Mouse (Mus musculus) liver, postnatal 0 days (tissue): Measurements from ENCODE around the gene Cldn16. TPM values are rescaled to one million over a fixed set of nuclear protein-coding genes. Genes with fewer than 3 reads are reported as not detected.

Source experiments
- ATAC-seq: fragments of 200-750 bp; cut with Nextera tagmentation; 2 replicates; pipeline ENCODE4 v1.8.0; 2017; ENCODE audit warnings: mild to moderate bottlenecking, moderate library complexity
- DNase-seq: peaks from one replicate; pipeline ENCODE4 v3.0.0-alpha.2; 2016
- H3K27ac ChIP-seq: fragments of 300-500 bp; sonication (generic); 2 replicates; pipeline ENCODE4 v1.5.1; 2014; ENCODE audit warnings: antibody characterized with exemption, moderate library complexity, mild to moderate bottlenecking, low read depth
- H3K27me3 ChIP-seq: fragments of 300-500 bp; sonication (generic); 2 replicates; pipeline ENCODE4 v1.6.1; 2014; ENCODE audit warnings: low read length, control low read depth, mixed read lengths; ENCODE audit not compliant: insufficient read depth
- H3K36me3 ChIP-seq: fragments of 300-500 bp; sonication (generic); replicated peaks from 2 replicates; pipeline ENCODE4 v1.6.1; 2014; ENCODE audit warnings: mild to moderate bottlenecking, control low read depth, low read length, moderate library complexity, mixed read lengths; ENCODE audit not compliant: insufficient read depth
- H3K4me1 ChIP-seq: fragments of 300-500 bp; sonication (generic); 2 replicates; pipeline ENCODE4 v1.6.1; 2014; ENCODE audit warnings: antibody characterized with exemption, mild to moderate bottlenecking, control low read depth; ENCODE audit not compliant: insufficient read depth
- H3K4me2 ChIP-seq: fragments of 300-500 bp; sonication (generic); 2 replicates; pipeline ENCODE4 v1.6.1; 2014; ENCODE audit warnings: low read depth, mild to moderate bottlenecking, low read length, moderate library complexity, mixed read lengths
- H3K4me3 ChIP-seq: fragments of 300-500 bp; sonication (generic); 2 replicates; pipeline ENCODE4 v1.5.1; 2014; ENCODE audit warnings: low read depth, low read length
- H3K9ac ChIP-seq: fragments of 300-500 bp; sonication (generic); replicated peaks from 2 replicates; pipeline ENCODE4 v1.6.1; 2014; ENCODE audit warnings: mild to moderate bottlenecking, moderate library complexity
- H3K9me3 ChIP-seq: fragments of 300-500 bp; sonication (generic); 2 replicates; pipeline ENCODE4 v1.6.1; 2016; ENCODE audit warnings: mild to moderate bottlenecking, control low read depth, low read length, mixed read lengths
- CTCF ChIP-seq: sonication (generic); IDR thresholded peaks from 2 replicates; pipeline ENCODE4 v1.5.1; 2016; ENCODE audit warnings: antibody characterized with exemption, low read depth
- EP300 ChIP-seq: IDR thresholded peaks from 2 replicates; pipeline ENCODE4 v1.6.1; 2016; ENCODE audit warnings: antibody characterized with exemption, low read depth, mild to moderate bottlenecking
- WGBS: fragments of 180-500 bp; shearing (Covaris S2); extraction: QIAGEN DNeasy Blood & Tissue Kit; methylation state at CpG from one replicate; pipeline ENCODE4 v1.1.7; 2014; ENCODE audit not compliant: insufficient replicate concordance; 5-methylcytosine and 5-hydroxymethylcytosine counted together
- polyA plus RNA-seq: library from polyadenylated mRNA; unstranded; fragments of >200 nt; fragmentation: Nextera tagmentation; extraction: Ambion mirVana; gene quantifications from 2 replicates; pipeline ENCODE4 v1.2.1, GENCODE M21; 2015

Gene Cldn16
- polyA plus RNA-seq, 1 experiment from 2014 or later = not detected

DNA sequence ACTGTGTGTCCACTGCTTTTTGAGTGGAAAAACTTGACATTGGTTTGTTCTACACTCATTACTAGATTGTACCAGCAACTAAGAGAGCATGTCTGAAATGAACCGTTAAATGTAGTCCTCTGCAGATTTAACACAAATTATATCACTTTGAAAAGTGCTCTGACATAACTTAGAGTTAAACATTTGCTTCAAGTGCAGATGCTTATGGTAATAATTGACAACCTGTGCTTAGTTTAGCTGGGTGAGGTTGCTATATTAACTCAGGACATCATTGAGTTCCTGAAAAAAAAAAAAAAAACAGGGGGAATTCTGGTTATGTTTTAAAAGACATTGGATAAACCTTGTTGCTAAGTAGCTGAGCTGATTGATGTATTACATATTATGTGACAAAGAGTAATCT, 67.5 kb downstream of the Cldn16 start:
- no peaks in the 10 kb centered on the region for H3K36me3 ChIP-seq
- no peaks in the 10 kb centered on the region for H3K9me3 ChIP-seq
- TF ChIP-seq CTCF = no peak
- no peak for TF ChIP-seq EP300
- no peak for ATAC-seq
- H3K4me1 ChIP-seq = no peaks in the 10 kb centered on the region
- H3K9ac ChIP-seq = no peak overlapping the region
- no peak overlapping the region for H3K4me3 ChIP-seq
- H3K27me3 ChIP-seq = no peaks in the 10 kb centered on the region
- WGBS = 65% methylated on average over 1 of the region's 1 CpGs
- H3K27ac ChIP-seq = no peak overlapping the region
- H3K4me2 ChIP-seq = no peak overlapping the region
- no peak for DNase-seq

DNA sequence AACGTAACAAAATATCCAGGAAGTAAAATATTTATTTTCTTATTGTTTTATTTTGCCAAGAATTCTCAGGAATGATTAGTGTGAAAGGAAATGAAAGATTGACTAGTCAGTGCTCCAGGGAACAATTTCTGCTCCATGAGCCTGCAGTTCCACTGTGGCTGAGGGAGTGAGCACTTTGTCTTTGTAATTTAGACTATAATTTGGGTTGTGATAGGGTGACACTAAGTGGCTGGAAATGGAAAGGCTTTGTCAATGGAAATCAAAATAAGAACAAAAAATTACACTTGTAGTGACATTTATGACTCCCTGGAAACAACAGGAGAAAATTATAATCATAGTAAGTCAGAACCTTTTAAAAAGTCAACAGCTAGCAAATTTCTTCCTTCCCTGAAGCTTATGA, 69.4 kb downstream of the Cldn16 start:
- DNase-seq (no peak), ATAC-seq (no peak)
- H3K27me3 ChIP-seq = no peaks in the 10 kb centered on the region
- H3K9me3 ChIP-seq = no peaks in the 10 kb centered on the region
- H3K27ac ChIP-seq = no peak overlapping the region
- TF ChIP-seq CTCF = no peak
- TF ChIP-seq EP300 = no peak
- WGBS = 86% methylated on average over 1 of the region's 1 CpGs
- no peak overlapping the region for H3K4me3 ChIP-seq
- H3K4me1 ChIP-seq = no peaks in the 10 kb centered on the region
- no peak overlapping the region for H3K4me2 ChIP-seq
- H3K9ac ChIP-seq = no peak overlapping the region
- H3K36me3 ChIP-seq = no peaks in the 10 kb centered on the region

Other genes starting within 250 kb of the Cldn16 start
- 90.0 and 101 TPM in 2 replicates for gene Cldn1, start 91.3 kb upstream of the Cldn16 start, polyA plus RNA-seq
- gene Tmem207, start 63.6 kb downstream of the Cldn16 start, polyA plus RNA-seq = not detected in 2 replicates
- gene Il1rap, start 118.6 kb downstream of the Cldn16 start, polyA plus RNA-seq = 25.6 and 27.4 TPM in 2 replicates